Mouse (Mus musculus): ENCODE results near the gene Camk2d.

- no peak for TF ChIP-seq CTCF (IDR thresholded peaks at IDR 0.05; ENCODE audit: control insufficient read depth, insufficient read depth, insufficient replicate concordance, low read depth, low read length)
- TF ChIP-seq POLR2A (IDR thresholded peaks at IDR 0.05; ENCODE audit: control insufficient read depth, low read depth, low read length): no peak
These were observed 162.3 kb downstream of the Camk2d start for GRCm38 (mm10) chr3:126758398-126758797.
